Mouse (Mus musculus) spleen, postnatal 10 days (tissue): ENCODE results near the gene Gss.
"Not testable (repeated sequence)": the region's sequence is repeated elsewhere in the genome, so short reads cannot be mapped to it uniquely, and the experiment has no call there.

ENCODE experiments used
- DNase-seq, 2 experiments: peaks; one replicate each; pipeline ENCODE4 v3.0.0; 2021 to 2022; ENCODE audit warnings: low spot score in 2 of 2

The Gss gene

DNA sequence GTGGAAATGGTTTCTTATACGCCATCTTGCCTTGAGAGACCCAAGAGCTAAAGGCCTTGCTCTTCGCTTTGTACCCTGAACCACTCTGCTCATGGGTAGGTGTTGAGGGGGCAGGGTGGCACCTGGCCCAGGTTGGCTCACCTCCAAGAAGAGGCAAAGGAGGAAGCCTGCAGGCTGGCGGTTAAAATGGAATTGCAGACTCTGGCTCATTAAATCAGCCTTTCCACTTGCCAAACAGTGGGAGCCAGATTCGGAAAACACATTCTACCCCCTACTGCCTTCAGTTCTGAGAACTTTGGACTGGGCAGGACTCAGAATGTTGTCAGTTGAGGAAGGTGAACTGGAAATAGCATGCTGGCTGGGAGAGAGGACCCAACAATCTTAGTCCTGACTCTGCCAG, 17.9 kb downstream of the Gss start:
- DNase-seq: no peak

DNA sequence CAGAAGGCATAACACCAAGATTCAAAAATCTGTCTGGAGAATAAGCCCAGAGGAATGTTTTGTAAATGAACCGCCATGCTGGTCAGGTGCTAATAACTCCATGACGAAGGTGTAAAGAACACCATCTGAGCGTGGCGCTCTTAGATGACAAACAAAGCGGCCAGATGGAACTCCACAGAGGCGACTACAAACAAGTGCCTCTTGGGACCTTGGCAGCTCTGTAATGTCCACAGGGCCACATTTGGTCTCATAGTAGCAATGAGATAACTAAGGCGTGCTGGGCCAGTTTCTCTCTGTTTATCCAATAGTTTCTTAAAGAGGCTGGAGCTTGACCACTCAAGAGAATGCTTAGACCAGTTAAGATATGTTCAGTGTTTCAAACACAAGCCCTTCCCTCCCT, 18.6 kb downstream of the Gss start:
- DNase-seq: no peak

DNA sequence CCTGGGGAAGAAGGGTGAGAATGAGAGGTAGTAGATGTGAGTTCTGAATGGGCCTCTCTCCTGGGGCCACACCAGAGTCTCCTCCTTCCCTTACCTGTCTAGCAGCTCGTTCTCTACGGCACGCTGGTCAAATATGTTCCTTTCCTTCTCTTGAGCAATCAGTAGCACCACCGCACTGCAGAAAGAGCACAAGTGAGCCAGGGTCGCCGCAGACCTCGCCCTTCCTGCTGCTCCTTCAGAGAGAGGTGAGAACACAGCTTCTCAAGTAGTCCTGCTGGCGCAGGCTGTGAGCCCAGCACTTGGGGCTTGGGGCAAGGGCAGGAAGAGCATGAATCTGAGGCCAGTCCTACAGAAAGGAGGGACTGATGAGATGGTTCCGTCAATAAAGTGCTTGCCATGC, 19.6 kb downstream of the Gss start:
- DNase-seq: no peak

DNA sequence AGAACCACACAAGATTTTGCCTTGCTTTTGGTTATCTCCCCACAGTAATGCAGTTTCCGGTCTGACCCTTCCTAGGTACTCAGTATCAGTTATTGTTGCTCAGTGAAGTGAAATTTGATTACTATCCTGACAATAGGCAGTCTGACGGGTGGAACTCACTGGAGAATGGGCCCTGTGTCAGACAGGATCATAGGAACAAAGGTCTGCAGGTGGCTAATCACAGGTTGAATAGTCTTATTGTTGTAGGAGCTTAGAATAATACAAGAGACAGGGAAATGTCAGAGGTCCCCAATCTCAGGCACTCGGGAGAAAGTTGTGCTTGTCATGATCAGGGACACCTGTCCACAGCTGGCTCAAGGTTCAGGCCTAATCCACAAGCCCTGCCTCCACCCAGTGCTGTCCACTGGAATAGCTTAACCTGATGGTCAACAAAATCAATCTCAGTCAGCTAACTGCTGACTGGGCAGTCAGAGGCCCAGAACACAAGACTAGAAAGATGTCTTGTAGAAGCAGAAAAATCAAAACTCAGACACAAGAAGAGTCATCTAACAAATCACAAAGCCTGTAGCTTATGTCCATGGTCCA, 23.3 kb downstream of the Gss start:
- DNase-seq: no peak

DNA sequence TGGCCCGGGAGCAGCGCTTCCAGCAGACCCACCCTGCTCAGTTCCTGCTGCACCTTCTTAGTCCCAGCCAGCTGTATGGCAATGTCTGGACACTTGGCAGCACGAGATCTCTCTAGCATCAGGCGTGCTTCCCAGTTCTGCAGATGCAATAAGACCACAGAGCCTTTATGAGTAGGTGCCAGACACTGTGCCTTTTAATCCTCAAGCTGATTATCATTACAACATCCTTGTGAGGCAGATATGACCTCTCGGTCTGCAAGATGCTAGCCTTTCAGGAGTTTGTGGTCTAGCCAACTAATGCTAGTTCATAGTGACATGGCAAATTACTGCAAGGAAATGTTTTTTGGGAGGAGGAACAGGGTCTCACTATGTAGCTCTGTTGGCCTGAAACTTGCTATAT, 24.9 kb downstream of the Gss start:
- no peak for DNase-seq

- DNase-seq: no peak
These were observed 29.7 kb downstream of the Gss start for GRCm38 (mm10) chr2:155562934-155563333.

- DNase-seq: no peak
These were observed 30.4 kb downstream of the Gss start for GRCm38 (mm10) chr2:155562209-155562608.

DNA sequence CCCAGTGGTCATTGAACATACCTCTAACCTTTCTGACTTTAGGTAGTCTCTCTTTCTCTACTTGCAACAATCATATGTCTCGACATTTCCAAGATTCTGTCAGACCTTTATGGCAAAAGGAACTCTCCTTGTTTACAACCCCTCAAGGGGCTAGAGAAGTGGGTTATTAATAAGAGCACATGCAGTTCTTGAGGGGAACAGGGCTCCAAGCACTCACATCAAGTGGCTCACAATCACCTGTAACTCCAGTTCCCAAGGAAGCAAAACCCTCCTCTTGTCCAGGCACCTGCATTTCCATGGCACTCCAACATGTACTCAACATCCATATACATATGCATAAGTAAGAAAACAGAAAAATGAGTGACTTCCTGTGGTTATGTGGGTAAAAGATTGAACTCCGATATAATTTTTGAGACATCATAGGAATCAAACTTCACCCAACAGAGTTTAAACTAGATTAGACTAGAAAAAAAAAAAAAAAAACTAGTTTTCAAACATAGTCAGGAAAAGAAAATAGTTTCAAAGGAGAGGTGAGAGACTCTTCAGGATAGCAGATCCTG, 38.1 kb downstream of the Gss start:
- DNase-seq: no peak

DNA sequence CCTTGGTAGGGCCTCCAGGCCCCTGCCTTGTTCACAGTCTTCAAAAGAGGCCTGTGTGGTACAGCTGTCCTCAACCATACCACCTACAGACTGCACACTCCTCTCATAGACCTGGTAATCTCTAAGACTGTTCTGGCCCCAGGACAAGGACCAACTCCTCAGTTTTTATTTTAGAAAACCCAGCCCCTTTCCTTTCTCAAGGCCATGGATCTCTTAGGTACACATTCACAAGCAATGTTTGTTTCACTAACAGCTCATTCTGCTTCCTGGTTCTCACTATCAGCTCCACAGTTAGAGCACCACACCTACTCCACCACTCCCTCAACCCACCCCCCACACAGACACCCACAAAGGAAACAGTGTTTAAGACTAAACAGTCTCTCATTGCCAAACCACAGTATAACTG, 39.7 kb downstream of the Gss start:
- peak in 1 of 2 experiments; percentile 41 for DNase-seq

GRCm38 (mm10) chr2:155552336-155552735, 40.3 kb downstream of the Gss start:
- DNase-seq: no peak

DNA sequence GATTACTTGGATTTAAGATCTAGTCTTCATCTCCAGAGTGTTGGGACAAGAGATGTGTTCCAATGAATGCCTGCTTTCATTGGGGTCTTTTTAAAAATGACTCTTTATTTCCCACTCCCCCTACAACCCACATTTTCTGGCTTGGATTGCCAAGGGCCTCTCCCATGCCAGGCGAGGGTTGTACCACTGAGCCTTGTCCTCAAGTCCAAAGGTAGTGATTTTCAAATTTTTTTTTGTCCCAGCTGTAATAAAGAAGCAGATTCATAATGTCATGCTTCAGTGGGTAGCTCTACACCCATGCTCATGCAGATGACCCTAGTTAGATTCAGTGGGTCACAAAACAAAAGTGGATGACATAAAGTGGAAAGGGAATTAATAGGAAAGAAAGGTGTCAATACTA, 45.7 kb downstream of the Gss start:
- no peak for DNase-seq

- DNase-seq: no peak
These were observed 51.7 kb downstream of the Gss start for GRCm38 (mm10) chr2:155540822-155541458.

- DNase-seq: no peak
These were observed 52.9 kb downstream of the Gss start for GRCm38 (mm10) chr2:155539696-155540095.

- DNase-seq: not testable (repeated sequence)
These were observed 54.0 kb downstream of the Gss start for GRCm38 (mm10) chr2:155538463-155539057.

GRCm38 (mm10) chr2:155537761-155538462, 54.7 kb downstream of the Gss start:
- DNase-seq: no peak

DNA sequence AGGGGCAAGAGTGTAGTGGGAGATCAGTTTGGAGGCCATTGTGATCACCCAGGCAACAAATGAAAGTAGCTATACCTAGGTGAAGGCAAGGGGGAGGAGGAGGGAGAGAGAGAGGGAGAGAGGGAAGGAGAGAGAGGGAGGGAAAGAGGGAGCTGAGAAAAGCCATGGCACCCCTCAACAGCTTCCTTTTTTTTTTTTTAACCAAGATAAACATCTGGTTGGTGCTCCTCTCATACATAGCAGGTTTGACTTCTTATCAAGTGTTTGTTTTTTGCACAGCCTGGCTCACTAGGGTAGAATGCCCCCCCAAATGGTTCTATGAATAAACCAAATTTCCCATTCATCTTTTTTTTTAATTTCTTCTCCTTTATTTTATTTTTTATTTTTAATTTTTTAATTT, 56.3 kb downstream of the Gss start:
- DNase-seq: no peak

DNA sequence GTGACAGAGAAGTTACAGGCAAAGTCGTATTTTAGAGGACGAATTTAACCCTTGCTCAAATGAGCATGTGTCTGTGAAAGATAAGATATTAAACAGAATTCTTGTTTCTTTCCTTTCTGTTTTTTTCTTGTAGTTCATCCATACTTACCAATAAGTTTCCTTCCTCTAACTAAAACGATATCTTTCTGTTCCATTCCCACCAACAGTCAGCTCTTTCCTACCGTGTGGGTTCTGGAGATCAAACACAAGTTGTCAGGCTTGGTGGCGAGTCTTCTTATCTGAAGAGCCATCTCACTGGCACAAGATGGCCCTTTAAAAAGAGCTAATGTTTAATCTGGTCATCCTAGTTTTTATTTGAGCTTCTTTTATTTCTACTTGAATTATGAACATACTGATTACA, 65.2 kb downstream of the Gss start:
- DNase-seq: no peak

GRCm38 (mm10) chr2:155524378-155524777, 68.2 kb downstream of the Gss start:
- no peak for DNase-seq

GRCm38 (mm10) chr2:155523706-155524105, 68.9 kb downstream of the Gss start:
- DNase-seq: no peak

GRCm38 (mm10) chr2:155518531-155519270, 73.9 kb downstream of the Gss start:
- no peak for DNase-seq

- peak; percentile 97 to 99 for DNase-seq
These were observed 74.9 kb downstream of the Gss start, which contains the start of the genes Acss2 and Ggt7 for GRCm38 (mm10) chr2:155517455-155518423. Gene Acss2, plus strand, starts transcription at chr2:155517948. Gene Ggt7, minus strand, starts transcription at chr2:155518237.
